Mouse (Mus musculus) kidney, embryonic 16.5 days (tissue): ENCODE measurements around the gene Mycbp2. TPM values are rescaled to one million over a fixed set of nuclear protein-coding genes. Genes with fewer than 3 reads are reported as not detected.

Experiments used
- ATAC-seq: fragments of 200-750 bp; cut with Nextera tagmentation; 2 replicates; pipeline ENCODE4 v1.8.0; 2017; ENCODE audit warnings: moderate TSS enrichment; ENCODE audit not compliant: low FRiP score, low TSS enrichment
- H3K27ac ChIP-seq: fragments of 300-500 bp; sonication (generic); 2 replicates; pipeline ENCODE4 v1.5.1; 2014; ENCODE audit warnings: low read length
- H3K27me3 ChIP-seq: fragments of 300-500 bp; sonication (generic); 2 replicates; pipeline ENCODE4 v1.6.1; 2014; ENCODE audit warnings: low read length, control low read depth, mixed read lengths; ENCODE audit not compliant: insufficient read depth
- H3K36me3 ChIP-seq: fragments of 300-500 bp; sonication (generic); 2 replicates; pipeline ENCODE4 v1.6.1; 2014; ENCODE audit warnings: low read length, control low read depth, mixed read lengths; ENCODE audit not compliant: insufficient read depth
- H3K4me1 ChIP-seq: fragments of 300-500 bp; sonication (generic); 2 replicates; pipeline ENCODE4 v1.6.1; 2014; ENCODE audit warnings: low read length, control low read depth, mixed read lengths; ENCODE audit not compliant: insufficient read depth
- H3K4me2 ChIP-seq: fragments of 300-500 bp; sonication (generic); replicated peaks from 2 replicates; pipeline ENCODE4 v1.6.1; 2014; ENCODE audit warnings: low read depth, low read length
- H3K4me3 ChIP-seq: fragments of 300-500 bp; sonication (generic); 2 replicates; pipeline ENCODE4 v1.5.1; 2014; ENCODE audit warnings: mild to moderate bottlenecking, low read length
- H3K9ac ChIP-seq: fragments of 300-500 bp; sonication (generic); replicated peaks from 2 replicates; pipeline ENCODE4 v1.6.1; 2014; ENCODE audit warnings: low read length
- H3K9me3 ChIP-seq: fragments of 300-500 bp; sonication (generic); 2 replicates; pipeline ENCODE4 v1.6.1; 2016; ENCODE audit warnings: low read length, control low read depth
- WGBS: fragments of 180-500 bp; shearing (Covaris S2); extraction: QIAGEN DNeasy Blood & Tissue Kit; methylation state at CpG from one replicate; pipeline ENCODE4 v1.1.7; 2014; 5-methylcytosine and 5-hydroxymethylcytosine counted together
- polyA plus RNA-seq: library from polyadenylated mRNA; unstranded; fragments of >200 nt; fragmentation: Nextera tagmentation; extraction: Ambion mirVana; gene quantifications from 2 replicates; pipeline ENCODE4 v1.2.1, GENCODE M21; 2015

Gene Mycbp2
- polyA plus RNA-seq, 1 experiment from 2014 or later, result 17.4 TPM

- peak overlapping the region; percentile 100 for H3K9ac ChIP-seq
- peak overlapping the region; percentile 81 for H3K4me3 ChIP-seq
- H3K9me3 ChIP-seq, result no peaks in the 10 kb centered on the region
- 2% methylated on average over 2 of the region's 2 CpGs for WGBS
- peaks cover 24% of the 10 kb centered on the region for H3K4me1 ChIP-seq
- H3K27me3 ChIP-seq, result no peaks in the 10 kb centered on the region
- peak overlapping the region; percentile 73 for H3K4me2 ChIP-seq
- H3K27ac ChIP-seq, result peak overlapping the region; percentile 99
- H3K36me3 ChIP-seq, result peaks cover 5% of the 10 kb centered on the region; the same call in 1 of the 2 replicates
- ATAC-seq, result no peak
These were observed 248.4 kb downstream of the Mycbp2 start for GRCm38 (mm10) chr14:103098213-103098586.

DNA sequence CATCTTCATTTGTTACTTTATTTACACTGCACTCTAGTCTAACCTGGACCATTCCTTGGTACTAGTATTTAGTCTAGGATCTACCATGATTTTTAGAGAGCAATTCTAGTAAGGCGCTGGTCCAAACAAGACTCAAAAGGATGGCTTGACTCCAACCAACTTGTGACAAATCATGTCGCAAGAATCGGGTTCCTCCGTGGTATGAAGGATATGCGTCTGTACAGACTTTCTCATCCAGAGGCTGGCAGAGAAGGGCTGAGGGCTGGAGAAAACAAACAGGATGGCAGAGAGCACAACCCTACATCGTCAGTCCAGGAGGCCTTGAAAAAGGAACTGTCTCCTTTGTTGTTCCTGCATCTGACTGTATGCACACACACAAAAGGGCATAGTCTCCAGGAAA is 250.0 kb downstream of the Mycbp2 start:
- no peak overlapping the region for H3K4me2 ChIP-seq

DNA sequence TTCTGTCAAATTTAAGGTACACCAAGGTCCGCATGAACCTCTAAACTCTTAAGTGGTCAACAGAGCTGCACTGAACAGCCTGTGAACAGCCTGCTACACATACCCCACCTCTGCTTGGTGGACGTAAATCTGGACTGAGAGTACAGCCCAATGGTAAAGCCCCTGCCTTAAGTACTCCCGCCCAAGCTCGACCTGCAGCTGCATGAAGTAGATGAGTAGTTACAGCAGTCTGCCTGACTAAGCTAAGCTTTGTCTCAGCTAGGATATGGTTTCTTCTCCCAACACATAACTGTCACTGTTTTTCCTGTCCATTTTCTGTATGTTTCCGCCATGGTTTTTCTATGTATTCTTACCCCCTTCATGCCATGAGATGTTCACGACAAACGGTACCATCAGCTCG is 250.8 kb downstream of the Mycbp2 start:
- H3K9me3 ChIP-seq, result no peaks in the 10 kb centered on the region
- H3K27ac ChIP-seq, result no peak overlapping the region
- WGBS, result 90% methylated on average over 8 of the region's 8 CpGs
- peaks cover 15% of the 10 kb centered on the region for H3K4me1 ChIP-seq
- H3K4me3 ChIP-seq, result no peak overlapping the region
- no peaks in the 10 kb centered on the region for H3K27me3 ChIP-seq
- H3K9ac ChIP-seq, result no peak overlapping the region
- ATAC-seq, result no peak
- no peak overlapping the region for H3K4me2 ChIP-seq
- H3K36me3 ChIP-seq, result peaks cover 18% of the 10 kb centered on the region; the same call in 1 of the 2 replicates

More for the DNA sequence above, 250.0 kb downstream of the Mycbp2 start:
- Histone ChIP-seq H3K4me3 (no peak overlapping the region), H3K9me3 (no peaks in the 10 kb centered on the region), H3K4me1 (peaks cover 19% of the 10 kb centered on the region), H3K27me3 (no peaks in the 10 kb centered on the region), H3K9ac (no peak overlapping the region), H3K36me3 (peaks cover 10% of the 10 kb centered on the region; the same call in 1 of the 2 replicates), H3K27ac (no peak overlapping the region)
- ATAC-seq, result no peak
- 84% methylated on average over 6 of the region's 6 CpGs for WGBS

GRCm38 (mm10) chr14:103095036-103095435 is 251.6 kb downstream of the Mycbp2 start:
- no peak overlapping the region for H3K4me2 ChIP-seq
- H3K9ac ChIP-seq, result no peak overlapping the region
- no peak overlapping the region for H3K4me3 ChIP-seq
- H3K9me3 ChIP-seq, result no peaks in the 10 kb centered on the region
- H3K36me3 ChIP-seq, result peaks cover 19% of the 10 kb centered on the region; the same call in 1 of the 2 replicates
- no peak overlapping the region for H3K27ac ChIP-seq
- H3K27me3 ChIP-seq, result no peaks in the 10 kb centered on the region
- peaks cover 15% of the 10 kb centered on the region for H3K4me1 ChIP-seq
- ATAC-seq, result no peak
- WGBS, result 86% methylated on average over 8 of the region's 8 CpGs

GRCm38 (mm10) chr14:103093670-103094069 is 252.9 kb downstream of the Mycbp2 start:
- no peaks in the 10 kb centered on the region for H3K9me3 ChIP-seq
- H3K4me2 ChIP-seq, result no peak overlapping the region
- H3K36me3 ChIP-seq, result peaks cover 26% of the 10 kb centered on the region; the same call in 1 of the 2 replicates
- no peak overlapping the region for H3K4me3 ChIP-seq
- 53% methylated on average over 4 of the region's 4 CpGs for WGBS
- peaks cover 15% of the 10 kb centered on the region for H3K4me1 ChIP-seq
- H3K27me3 ChIP-seq, result no peaks in the 10 kb centered on the region
- no peak overlapping the region for H3K9ac ChIP-seq
- ATAC-seq, result no peak
- H3K27ac ChIP-seq, result no peak overlapping the region

DNA sequence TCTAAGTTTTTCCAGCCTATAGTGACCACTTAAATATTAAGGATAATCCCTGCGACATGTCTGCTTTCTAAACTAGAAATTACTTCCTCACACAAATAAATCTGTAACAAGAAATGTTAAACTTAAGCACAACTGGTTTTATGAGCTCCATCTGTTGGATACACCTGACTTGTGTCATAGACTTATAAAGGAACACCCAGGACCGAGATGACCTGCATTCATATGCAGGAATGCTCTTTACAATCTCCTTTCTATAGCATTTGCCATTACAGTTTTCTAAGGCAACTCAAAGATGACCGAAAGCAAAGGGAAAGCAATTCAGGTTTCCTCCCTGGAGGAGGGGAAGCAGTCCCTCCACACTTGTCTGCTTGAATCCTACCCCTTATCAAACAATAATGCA is 253.4 kb downstream of the Mycbp2 start:
- Histone ChIP-seq H3K27me3 (no peaks in the 10 kb centered on the region), H3K4me3 (no peak overlapping the region), H3K9ac (no peak overlapping the region), H3K36me3 (peaks cover 29% of the 10 kb centered on the region), H3K4me2 (no peak overlapping the region), H3K9me3 (no peaks in the 10 kb centered on the region), H3K4me1 (peaks cover 15% of the 10 kb centered on the region), H3K27ac (no peak overlapping the region)
- no peak for ATAC-seq
- WGBS, result 76% methylated on average over 3 of the region's 3 CpGs

- 0 out of 2 replicates have a peak, but pooled peaks have one; percentile 59 for ATAC-seq
- H3K4me2 ChIP-seq, result no peak overlapping the region
- H3K36me3 ChIP-seq, result peaks cover 49% of the 10 kb centered on the region
- H3K4me1 ChIP-seq, result no peaks in the 10 kb centered on the region
- no peak overlapping the region for H3K27ac ChIP-seq
- 78% methylated on average over 6 of the region's 6 CpGs for WGBS
- no peaks in the 10 kb centered on the region for H3K9me3 ChIP-seq
- no peak overlapping the region for H3K4me3 ChIP-seq
- H3K27me3 ChIP-seq, result no peaks in the 10 kb centered on the region
- no peak overlapping the region for H3K9ac ChIP-seq
These were observed 258.0 kb downstream of the Mycbp2 start for GRCm38 (mm10) chr14:103088624-103089023.

DNA sequence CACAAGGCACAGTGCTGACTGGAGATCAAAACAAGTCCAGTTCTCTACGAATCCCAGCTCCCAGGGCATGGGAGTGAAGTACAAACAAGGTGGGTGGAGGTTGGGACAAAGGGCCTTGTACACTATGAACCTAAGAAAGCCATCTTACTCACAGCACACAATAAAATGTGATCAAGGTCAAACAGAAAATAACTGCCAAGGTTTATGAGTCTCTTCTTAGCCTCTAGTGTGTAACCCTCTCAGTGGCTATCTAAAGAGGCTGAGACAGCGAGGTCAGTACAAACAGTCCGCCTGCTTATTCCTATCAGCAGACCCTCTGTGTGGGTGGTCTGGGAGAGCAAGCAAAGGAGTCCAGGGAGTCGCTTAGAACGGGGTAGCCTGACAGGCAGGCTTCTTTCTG is 258.8 kb downstream of the Mycbp2 start:
- no peak overlapping the region for H3K4me3 ChIP-seq
- WGBS, result 83% methylated on average over 5 of the region's 5 CpGs
- H3K9me3 ChIP-seq, result no peaks in the 10 kb centered on the region
- no peak for ATAC-seq
- H3K27me3 ChIP-seq, result no peaks in the 10 kb centered on the region
- no peak overlapping the region for H3K4me2 ChIP-seq
- no peaks in the 10 kb centered on the region for H3K4me1 ChIP-seq
- no peak overlapping the region for H3K9ac ChIP-seq
- H3K36me3 ChIP-seq, result peaks cover 54% of the 10 kb centered on the region
- no peak overlapping the region for H3K27ac ChIP-seq

DNA sequence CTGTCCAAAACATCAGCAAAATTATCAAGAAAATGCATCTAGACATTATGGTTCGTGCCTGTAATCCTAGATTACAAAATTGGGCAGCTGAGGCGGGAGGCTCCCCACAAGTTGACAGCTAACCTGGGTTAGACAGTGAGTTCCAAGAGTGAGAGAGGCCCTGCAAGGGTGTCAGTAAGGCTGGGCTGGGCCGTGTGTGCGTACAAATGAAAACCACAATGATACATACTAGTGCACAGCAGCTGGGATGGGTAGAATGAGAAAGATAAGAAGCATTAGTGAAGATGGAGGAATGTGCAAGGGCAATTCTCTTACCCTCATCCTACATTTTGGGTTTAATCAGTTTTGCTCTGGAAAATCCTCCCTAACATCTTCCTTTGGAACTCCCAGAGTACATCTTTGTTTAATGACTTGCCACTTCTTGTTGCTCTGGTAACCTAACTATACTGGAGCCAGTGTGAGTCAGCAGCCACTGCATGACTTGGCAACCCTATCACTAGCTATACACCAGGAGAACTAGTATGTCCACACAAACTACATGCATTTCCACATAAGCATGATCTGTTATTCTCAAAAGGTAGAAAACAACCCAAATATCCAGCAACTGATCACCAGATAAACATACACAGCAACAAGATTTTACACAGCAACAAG is 259.8 kb downstream of the Mycbp2 start:
- Histone ChIP-seq H3K4me1 (no peaks in the 10 kb centered on the region), H3K36me3 (peaks cover 54% of the 10 kb centered on the region), H3K4me2 (no peak overlapping the region), H3K27me3 (no peaks in the 10 kb centered on the region), H3K9me3 (no peaks in the 10 kb centered on the region), H3K9ac (no peak overlapping the region), H3K4me3 (no peak overlapping the region), H3K27ac (no peak overlapping the region)
- ATAC-seq, result no peak
- 86% methylated on average over 4 of the region's 4 CpGs for WGBS

DNA sequence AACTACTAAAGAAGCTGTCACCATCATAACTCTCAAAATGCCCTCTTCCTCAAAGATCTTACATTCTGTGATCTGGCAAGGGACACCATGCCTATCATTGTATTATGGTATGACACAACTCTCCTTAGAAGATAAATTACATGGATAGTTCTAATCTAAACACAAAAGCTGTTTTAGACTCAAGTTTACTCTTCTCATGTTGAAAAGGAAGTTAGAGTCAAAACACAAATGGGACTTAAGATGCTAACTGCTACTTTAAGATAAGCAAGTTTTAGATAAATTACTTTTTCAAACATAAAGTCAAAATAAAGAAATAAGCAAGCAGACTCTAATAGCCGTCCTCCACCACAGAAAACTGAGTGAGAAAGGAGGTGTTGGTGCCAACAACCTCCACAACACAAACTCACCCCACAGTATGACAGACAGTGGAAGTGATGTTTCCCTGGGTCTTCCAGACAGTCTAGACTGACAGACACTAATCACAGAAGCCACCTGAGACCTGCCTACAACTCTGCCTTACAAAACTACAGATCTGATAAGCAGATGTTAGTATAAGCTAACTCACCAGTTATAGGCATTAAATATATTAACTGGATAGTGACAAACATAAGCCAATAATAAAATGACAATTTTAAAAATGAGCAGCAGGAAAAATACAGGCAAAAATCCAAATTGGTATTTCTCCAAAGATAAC is 260.6 kb downstream of the Mycbp2 start:
- no peak for ATAC-seq
- WGBS, result 70% methylated on average over 1 of the region's 1 CpGs

More for the DNA sequence above, 260.6 kb downstream of the Mycbp2 start:
- peaks cover 49% of the 10 kb centered on the region for H3K36me3 ChIP-seq
- no peak overlapping the region for H3K27ac ChIP-seq
- H3K4me1 ChIP-seq, result no peaks in the 10 kb centered on the region
- no peak overlapping the region for H3K4me2 ChIP-seq
- no peaks in the 10 kb centered on the region for H3K9me3 ChIP-seq
- H3K27me3 ChIP-seq, result no peaks in the 10 kb centered on the region
- H3K9ac ChIP-seq, result no peak overlapping the region
- no peak overlapping the region for H3K4me3 ChIP-seq
